Mouse (Mus musculus): Measurements from ENCODE around the gene Olfr811.
A peak's percentile ranks its signal among the peaks of the same experiment; 100 is the strongest.

Olfr811 gene

DNA sequence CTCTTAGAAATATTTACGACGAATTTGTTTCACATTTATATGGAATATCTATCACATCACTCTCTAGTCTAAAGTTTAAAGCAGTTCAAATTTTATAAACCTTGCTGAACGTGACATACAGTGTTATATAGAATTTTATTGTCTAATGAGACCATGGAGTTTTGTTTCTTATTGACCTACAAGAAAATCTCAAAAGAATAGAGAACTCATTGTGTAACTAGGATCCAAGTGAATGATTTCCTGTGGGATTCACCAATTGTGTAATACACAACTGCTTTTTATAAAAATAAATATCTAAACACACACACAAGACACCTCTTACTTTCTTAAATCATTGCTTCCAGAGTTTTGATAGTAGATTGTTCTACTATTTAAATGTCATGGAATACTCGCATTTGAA, at the start of gene Olfr811:
Gene Olfr811, minus strand, starts transcription at position 101 of the 400 bp plus-strand sequence.
- DNase-seq (ENCODE audit: low read depth, low spot score) = no peak

DNA sequence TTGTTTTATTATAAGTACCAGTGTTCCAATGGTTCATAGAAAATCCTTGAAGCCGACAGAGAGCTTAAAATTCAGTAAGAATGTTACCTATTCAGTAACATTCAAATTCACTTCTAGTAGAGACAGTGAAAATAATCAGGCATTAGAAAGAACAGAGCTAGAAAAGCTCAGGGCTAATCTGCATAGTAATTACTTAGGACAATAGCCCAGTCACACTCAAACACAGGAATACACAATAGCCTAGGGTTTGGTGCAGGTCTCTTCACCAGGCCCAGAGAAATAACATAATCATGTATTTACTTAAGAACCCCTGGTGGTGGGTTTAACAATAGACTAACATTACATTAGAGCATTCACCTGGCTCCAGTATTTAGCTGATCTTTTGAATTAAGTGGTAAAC, 43.1 kb upstream of the Olfr811 start:
- DNase-seq (ENCODE audit: low read depth, low spot score) = peak; percentile 59

GRCm38 (mm10) chr10:129845994-129846393, 41.8 kb upstream of the Olfr811 start, which contains the start of gene Olfr812:
Gene Olfr812, minus strand, starts transcription at chr10:129846094.
- no peak for DNase-seq (ENCODE audit: low read depth, low spot score)

GRCm38 (mm10) chr10:129794817-129795216, 9.4 kb downstream of the Olfr811 start, which contains the start of gene Olfr810:
Gene Olfr810, minus strand, starts transcription at chr10:129794917.
- DNase-seq (ENCODE audit: low read depth, low spot score) = no peak

DNA sequence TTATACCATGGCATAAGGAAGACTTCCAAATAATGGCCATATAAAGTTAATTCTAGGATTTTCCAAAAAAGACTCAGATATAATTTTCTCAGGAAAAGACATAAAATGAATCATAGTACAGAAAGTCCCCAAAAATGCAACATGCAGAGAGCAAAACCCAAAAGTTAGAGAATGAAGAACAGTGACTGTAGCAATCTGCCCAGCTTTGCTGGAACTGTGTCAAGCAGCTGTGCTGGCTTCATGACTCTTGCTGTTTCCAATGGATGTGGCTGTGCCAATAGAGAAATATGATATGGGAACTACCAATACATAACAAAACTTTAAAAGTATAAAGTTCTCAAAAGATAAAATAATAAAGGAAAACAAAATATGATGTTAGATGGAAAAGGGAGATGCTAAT, 26.1 kb downstream of the Olfr811 start:
- DNase-seq (ENCODE audit: low read depth, low spot score) = no peak

GRCm38 (mm10) chr10:129774338-129774737, 29.9 kb downstream of the Olfr811 start, which contains the start of gene Olfr809:
Gene Olfr809, plus strand, starts transcription at chr10:129774638.
- DNase-seq (ENCODE audit: low read depth, low spot score) = no peak

DNA sequence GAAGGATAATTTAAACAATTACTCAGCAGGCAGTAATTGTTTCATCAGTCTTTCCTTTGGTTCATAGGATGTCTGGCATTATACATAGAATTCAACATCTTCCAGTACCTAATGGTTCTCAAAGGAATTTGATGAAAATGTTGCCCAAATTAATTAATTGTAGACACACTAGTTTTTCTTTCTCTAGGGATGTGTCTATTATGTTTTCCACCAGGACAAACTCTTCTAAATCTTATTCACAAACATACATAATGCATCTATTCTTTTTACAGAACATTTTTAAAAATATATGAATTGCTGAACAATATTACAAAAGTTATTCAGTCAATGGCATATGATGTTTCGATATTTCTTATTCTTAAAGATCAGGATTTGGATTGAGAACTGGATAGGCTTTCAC, 39.0 kb downstream of the Olfr811 start, which contains the start of gene Olfr808:
Gene Olfr808, plus strand, starts transcription at position 301 of the 400 bp plus-strand sequence.
- DNase-seq (ENCODE audit: low read depth, low spot score) = no peak

- no peak for DNase-seq (ENCODE audit: low read depth, low spot score)
Observed at GRCm38 (mm10) chr10:129757693-129758092, 46.5 kb downstream of the Olfr811 start, which contains the start of gene Olfr807. Gene Olfr807, minus strand, starts transcription at chr10:129757793.
